Mouse (Mus musculus): ENCODE measurements around the gene Slc22a18. TPM values are rescaled to one million over a fixed set of nuclear protein-coding genes. Genes with fewer than 3 reads are reported as not detected.

Gene Slc22a18
- total and polyA plus RNA-seq, 3 experiments: 5.8 to 19.8 TPM; not detected in 1

GRCm38 (mm10) chr7:143505823-143506222, 32.3 kb downstream of the Slc22a18 start (continued):
- TF ChIP-seq ZKSCAN1 (IDR thresholded peaks at IDR 0.05; ENCODE audit: low read depth, low read length): no peak

- Histone ChIP-seq H3K9me3 (replicated peaks; ENCODE audit: insufficient read depth, low read length) (no peaks in the 10 kb centered on the region), H3K27ac (ENCODE audit: control insufficient read depth, low read depth, low read length) (no peak overlapping the region), H3K4me1 (ENCODE audit: control insufficient read depth in 1 of 2, insufficient read depth in 2 of 2, low read length in 2 of 2) (peaks cover 0 to 11% of the 10 kb centered on the region in 2 experiments; a peak in 2 of 4 replicates), H3K9ac (ENCODE audit: control insufficient read depth, low read depth, low read length, poor library complexity, severe bottlenecking) (no peak overlapping the region), H3K36me3 (ENCODE audit: control insufficient read depth in 1 of 2, insufficient read depth in 2 of 2, low read length in 2 of 2) (peaks cover 0 to 2% of the 10 kb centered on the region in 2 experiments; a peak in 1 of 4 replicates), H3K4me3 (ENCODE audit: control insufficient read depth in 1 of 2, insufficient read depth in 1 of 2, low read depth in 2 of 2, low read length in 2 of 2) (no peak overlapping the region), H3K79me2 (ENCODE audit: control insufficient read depth, insufficient read depth, low read length, poor library complexity) (peaks cover 9% of the 10 kb centered on the region), H3K27me3 (ENCODE audit: control insufficient read depth in 1 of 2, insufficient read depth in 2 of 2, low read length in 2 of 2) (no peaks in the 10 kb centered on the region)
- DNase-seq (ENCODE audit: low read depth, low spot score): peak; percentile 53
- TF ChIP-seq USF2 (IDR thresholded peaks at IDR 0.05; ENCODE audit: borderline replicate concordance in 1 of 2, insufficient read depth in 1 of 2, low read depth in 1 of 2, low read length in 2 of 2) (no peak), UBTF (IDR thresholded peaks at IDR 0.05; ENCODE audit: borderline replicate concordance, insufficient read depth, low read depth, low read length) (no peak), MAX (IDR thresholded peaks at IDR 0.05; ENCODE audit: low read length) (no peak)
Measured at GRCm38 (mm10) chr7:143506271-143506670, 32.7 kb downstream of the Slc22a18 start.

GRCm38 (mm10) chr7:143506675-143507074, 33.1 kb downstream of the Slc22a18 start:
- peak; percentile 91 for DNase-seq (ENCODE audit: low read depth, low spot score)
- Histone ChIP-seq H3K9ac (ENCODE audit: control insufficient read depth, low read depth, low read length, poor library complexity, severe bottlenecking) (no peak overlapping the region), H3K79me2 (ENCODE audit: control insufficient read depth, insufficient read depth, low read length, poor library complexity) (peaks cover 5% of the 10 kb centered on the region), H3K27me3 (ENCODE audit: control insufficient read depth in 1 of 2, insufficient read depth in 2 of 2, low read length in 2 of 2) (no peaks in the 10 kb centered on the region), H3K4me1 (ENCODE audit: control insufficient read depth in 1 of 2, insufficient read depth in 2 of 2, low read length in 2 of 2) (peaks cover 0 to 9% of the 10 kb centered on the region in 2 experiments; a peak in 2 of 4 replicates), H3K27ac (ENCODE audit: control insufficient read depth, low read depth, low read length) (no peak overlapping the region), H3K4me3 (ENCODE audit: control insufficient read depth in 1 of 2, insufficient read depth in 1 of 2, low read depth in 2 of 2, low read length in 2 of 2) (no peak overlapping the region), H3K36me3 (ENCODE audit: control insufficient read depth in 1 of 2, insufficient read depth in 2 of 2, low read length in 2 of 2) (peaks cover 0 to 2% of the 10 kb centered on the region in 2 experiments; a peak in 1 of 4 replicates), H3K9me3 (replicated peaks; ENCODE audit: insufficient read depth, low read length) (no peaks in the 10 kb centered on the region)
- no peak for TF ChIP-seq EP300 (IDR thresholded peaks at IDR 0.05; ENCODE audit: low read depth in 1 of 2, low read length in 2 of 2)
- no peak for TF ChIP-seq TAL1 (IDR thresholded peaks at IDR 0.05; ENCODE audit: low read length)
- TF ChIP-seq MAX (IDR thresholded peaks at IDR 0.05; ENCODE audit: low read length): no peak
- TF ChIP-seq SIN3A (IDR thresholded peaks at IDR 0.05; ENCODE audit: low read length): peak; percentile 82
- no peak for TF ChIP-seq MAFK (IDR thresholded peaks at IDR 0.05; ENCODE audit: borderline replicate concordance, low read depth, low read length)
- peak; percentile 89 for TF ChIP-seq ZC3H11A (IDR thresholded peaks at IDR 0.05; ENCODE audit: low read depth, low read length)
- no peak for TF ChIP-seq ZMIZ1 (IDR thresholded peaks at IDR 0.05; ENCODE audit: low read depth, low read length)
- TF ChIP-seq NRF1 (IDR thresholded peaks at IDR 0.05; ENCODE audit: insufficient read depth, low read depth, low read length, poor library complexity, severe bottlenecking): no peak
- TF ChIP-seq CTCF (IDR thresholded peaks at IDR 0.05 in 2 of 3, conservative IDR thresholded peaks at IDR 0.05 in 1 of 3; ENCODE audit: control insufficient read depth in 1 of 3, insufficient read depth in 1 of 3, low read depth in 2 of 3, low read length in 3 of 3, poor library complexity in 1 of 3, severe bottlenecking in 1 of 3): peak; percentile 77 to 97 (median 97)
- no peak for TF ChIP-seq TBP (IDR thresholded peaks at IDR 0.05; ENCODE audit: low read depth, low read length)
- TF ChIP-seq MYC (IDR thresholded peaks at IDR 0.05; ENCODE audit: low read depth, low read length): peak; percentile 83; the same call in 1 of the 2 replicates
- no peak for TF ChIP-seq ZKSCAN1 (IDR thresholded peaks at IDR 0.05; ENCODE audit: low read depth, low read length)
- TF ChIP-seq RAD21 (IDR thresholded peaks at IDR 0.05; ENCODE audit: low read depth, low read length): peak; percentile 98
- TF ChIP-seq GABPA (IDR thresholded peaks at IDR 0.05; ENCODE audit: low read depth, low read length): no peak
- no peak for TF ChIP-seq KAT2A (conservative IDR thresholded peaks at IDR 0.05; ENCODE audit: low read depth, low read length)
- peak; percentile 88 for TF ChIP-seq SMC3 (IDR thresholded peaks at IDR 0.05; ENCODE audit: low read depth, low read length)
- TF ChIP-seq POLR2AphosphoS5 (IDR thresholded peaks at IDR 0.05; ENCODE audit: borderline replicate concordance, low read depth, low read length): no peak
- no peak for TF ChIP-seq POLR2A (IDR thresholded peaks at IDR 0.05; ENCODE audit: control insufficient read depth in 1 of 2, insufficient read depth in 1 of 2, low read depth in 1 of 2, low read length in 2 of 2, poor library complexity in 1 of 2)
- peak; percentile 65 for TF ChIP-seq ZNF384 (IDR thresholded peaks at IDR 0.05; ENCODE audit: low read depth, low read length)
- TF ChIP-seq ETS1 (IDR thresholded peaks at IDR 0.05; ENCODE audit: low read depth, low read length): 0 out of 2 replicates have a peak, but pooled peaks have one; percentile 7
- no peak for TF ChIP-seq MEF2A (IDR thresholded peaks at IDR 0.05; ENCODE audit: extremely low read depth, insufficient replicate concordance, low read depth, low read length, poor library complexity, severe bottlenecking)
- TF ChIP-seq POLR2AphosphoS2 (IDR thresholded peaks at IDR 0.05; ENCODE audit: low read length): no peak
